Mouse (Mus musculus): ENCODE data around the gene Fig4. TPM values are rescaled to one million over a fixed set of nuclear protein-coding genes. Genes with fewer than 3 reads are reported as not detected.

The Fig4 gene
- polyA plus RNA-seq, 1 experiment from 2014 or later, result 14.5 TPM

- DNase-seq (ENCODE audit: low spot score), result peak; percentile 91
- no peaks in the 10 kb centered on the region; the same call in 1 of the 2 replicates for H3K36me3 ChIP-seq (replicated peaks)
- WGBS, result 42% methylated on average over 16 of the region's 16 CpGs
- peaks cover 22% of the 10 kb centered on the region for H3K4me1 ChIP-seq
- H3K9me3 ChIP-seq, result no peaks in the 10 kb centered on the region
- H3K27ac ChIP-seq (replicated peaks), result peak overlapping the region; percentile 82
- H3K4me3 ChIP-seq, result no peak overlapping the region
- H3K27me3 ChIP-seq (replicated peaks; ENCODE audit: low read depth, poor library complexity, severe bottlenecking), result no peaks in the 10 kb centered on the region
These were observed 14.2 kb downstream of the Fig4 start for GRCm38 (mm10) chr10:41288771-41289415.

DNA sequence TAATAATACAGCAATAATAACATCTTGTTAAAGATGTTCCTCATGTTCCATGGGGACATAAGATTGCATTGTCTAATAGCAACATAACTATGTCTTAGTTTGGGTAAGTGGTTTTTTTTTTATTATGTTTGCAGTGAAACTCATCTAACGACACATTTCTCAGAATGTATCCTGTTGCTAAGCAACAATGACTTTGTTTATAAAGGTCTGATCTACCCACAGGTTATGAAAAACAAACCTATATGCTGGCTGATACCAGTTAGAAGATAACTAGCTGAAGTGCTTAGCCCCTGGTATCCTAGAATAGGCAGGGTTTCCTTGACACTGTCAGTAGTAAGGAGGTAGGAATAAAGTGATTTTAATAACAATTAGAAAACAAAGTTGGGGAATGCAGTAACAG is 15.0 kb downstream of the Fig4 start:
- no peak for DNase-seq (ENCODE audit: low spot score)
- Histone ChIP-seq H3K36me3 (replicated peaks) (no peaks in the 10 kb centered on the region; the same call in 1 of the 2 replicates), H3K4me3 (no peak overlapping the region), H3K27ac (replicated peaks) (peak overlapping the region; percentile 82; the same call in 1 of the 2 replicates), H3K27me3 (replicated peaks; ENCODE audit: low read depth, poor library complexity, severe bottlenecking) (no peaks in the 10 kb centered on the region), H3K9me3 (no peaks in the 10 kb centered on the region), H3K4me1 (peaks cover 14% of the 10 kb centered on the region)
- 91% methylated on average over 1 of the region's 1 CpGs for WGBS

DNA sequence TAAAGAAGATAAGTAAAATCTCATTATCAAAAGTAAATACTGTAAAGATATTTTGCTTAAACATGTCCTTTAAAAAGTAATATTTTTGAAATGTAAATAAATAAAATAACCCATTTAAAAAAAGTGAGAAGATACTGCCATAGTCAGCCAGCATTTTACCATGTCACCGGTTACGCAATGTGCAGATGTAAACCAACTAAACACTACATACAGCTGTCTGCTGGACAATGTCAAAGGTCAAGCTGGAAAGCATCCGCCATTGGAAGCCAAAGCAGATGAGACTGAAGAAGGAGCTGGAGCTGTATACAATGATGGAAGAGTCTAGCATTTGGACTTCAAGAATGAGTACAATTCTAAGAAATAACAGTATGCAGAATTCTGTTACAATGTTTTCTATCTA is 15.4 kb downstream of the Fig4 start:
- Histone ChIP-seq H3K4me1 (peaks cover 9% of the 10 kb centered on the region), H3K27ac (replicated peaks) (no peak overlapping the region), H3K4me3 (no peak overlapping the region), H3K36me3 (replicated peaks) (no peaks in the 10 kb centered on the region; the same call in 1 of the 2 replicates), H3K27me3 (replicated peaks; ENCODE audit: low read depth, poor library complexity, severe bottlenecking) (no peaks in the 10 kb centered on the region), H3K9me3 (no peaks in the 10 kb centered on the region)
- DNase-seq (ENCODE audit: low spot score), result no peak
- 78% methylated on average over 3 of the region's 3 CpGs for WGBS

DNA sequence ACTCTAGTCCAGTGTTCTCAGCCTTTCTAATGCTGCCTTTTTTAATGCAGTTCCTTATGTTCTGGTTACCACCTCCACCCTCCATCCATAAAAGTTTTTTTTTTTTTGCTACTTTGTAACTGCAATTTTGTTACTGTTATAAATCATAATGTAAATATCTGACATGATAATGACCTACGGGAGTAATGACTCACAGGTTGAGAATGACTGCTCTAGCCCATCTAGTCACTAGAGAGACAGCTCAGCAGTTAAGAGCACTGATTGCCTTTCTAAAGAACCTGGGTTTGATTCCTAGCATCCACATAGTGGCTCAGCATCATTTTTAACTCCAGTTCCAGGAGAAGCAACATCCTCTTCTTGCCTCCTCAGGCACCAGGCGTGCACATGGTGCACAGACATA is 21.0 kb downstream of the Fig4 start:
- peaks cover 5% of the 10 kb centered on the region for H3K4me1 ChIP-seq
- H3K27me3 ChIP-seq (replicated peaks; ENCODE audit: low read depth, poor library complexity, severe bottlenecking), result no peaks in the 10 kb centered on the region
- no peak overlapping the region for H3K27ac ChIP-seq (replicated peaks)
- 90% methylated on average over 2 of the region's 2 CpGs for WGBS
- no peak for DNase-seq (ENCODE audit: low spot score)
- no peak overlapping the region for H3K4me3 ChIP-seq
- no peaks in the 10 kb centered on the region for H3K9me3 ChIP-seq
- no peaks in the 10 kb centered on the region; the same call in 1 of the 2 replicates for H3K36me3 ChIP-seq (replicated peaks)

DNA sequence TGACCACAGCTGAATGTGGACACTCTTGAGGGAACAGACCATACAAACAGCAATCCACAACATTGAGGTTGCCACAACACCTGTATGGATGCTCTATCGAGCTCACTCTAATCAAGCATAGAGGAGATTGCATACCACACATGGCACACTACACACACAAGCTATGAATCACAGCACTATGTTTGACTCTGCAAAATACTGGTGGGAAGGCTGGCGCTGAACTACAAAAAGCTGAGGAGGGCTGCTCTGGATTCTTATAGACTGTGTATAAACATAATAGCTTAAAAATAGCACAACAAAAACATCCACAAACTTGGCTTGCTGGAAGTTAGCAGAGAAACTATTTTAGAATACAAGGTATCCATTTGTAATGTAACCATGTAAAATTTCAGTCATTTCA is 22.3 kb downstream of the Fig4 start:
- WGBS, result 93% methylated on average over 2 of the region's 2 CpGs
- no peak for DNase-seq (ENCODE audit: low spot score)
- H3K27me3 ChIP-seq (replicated peaks; ENCODE audit: low read depth, poor library complexity, severe bottlenecking), result no peaks in the 10 kb centered on the region

GRCm38 (mm10) chr10:41280177-41280576 is 22.9 kb downstream of the Fig4 start:
- no peaks in the 10 kb centered on the region for H3K27me3 ChIP-seq (replicated peaks; ENCODE audit: low read depth, poor library complexity, severe bottlenecking)
- H3K4me3 ChIP-seq, result no peak overlapping the region
- H3K27ac ChIP-seq (replicated peaks), result no peak overlapping the region

More for the DNA sequence above, 22.3 kb downstream of the Fig4 start:
- Histone ChIP-seq H3K9me3 (no peaks in the 10 kb centered on the region), H3K36me3 (replicated peaks) (no peaks in the 10 kb centered on the region; the same call in 1 of the 2 replicates), H3K4me1 (peaks cover 5% of the 10 kb centered on the region), H3K4me3 (no peak overlapping the region), H3K27ac (replicated peaks) (no peak overlapping the region)

DNA sequence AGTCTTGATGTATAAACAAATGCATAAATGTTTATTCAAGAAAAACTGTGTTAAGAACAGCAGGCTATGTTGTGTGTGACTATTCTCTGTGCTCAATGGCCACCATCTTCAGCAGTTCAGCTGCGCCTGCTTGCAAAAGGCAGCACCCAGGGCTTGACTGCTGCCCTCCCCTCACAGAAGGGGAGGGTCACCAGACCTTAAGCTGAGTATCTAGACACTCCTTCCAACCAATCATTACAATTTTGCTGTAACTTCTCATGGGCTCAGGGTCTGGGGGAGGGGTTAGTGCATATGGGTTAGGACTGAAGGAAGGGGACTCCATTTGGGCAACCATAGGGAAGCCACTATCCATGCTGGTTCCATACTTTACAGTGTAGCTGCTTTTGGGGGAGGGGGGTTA is 24.3 kb downstream of the Fig4 start:
- Histone ChIP-seq H3K4me1 (peaks cover 5% of the 10 kb centered on the region), H3K4me3 (no peak overlapping the region), H3K27ac (replicated peaks) (no peak overlapping the region), H3K27me3 (replicated peaks; ENCODE audit: low read depth, poor library complexity, severe bottlenecking) (no peaks in the 10 kb centered on the region), H3K36me3 (replicated peaks) (no peaks in the 10 kb centered on the region; the same call in 1 of the 2 replicates), H3K9me3 (no peaks in the 10 kb centered on the region)
- 85% methylated on average over 1 of the region's 1 CpGs for WGBS
- DNase-seq (ENCODE audit: low spot score), result no peak

More at GRCm38 (mm10) chr10:41280177-41280576, 22.9 kb downstream of the Fig4 start:
- Histone ChIP-seq H3K4me1 (peaks cover 5% of the 10 kb centered on the region), H3K36me3 (replicated peaks) (no peaks in the 10 kb centered on the region; the same call in 1 of the 2 replicates), H3K9me3 (no peaks in the 10 kb centered on the region)
- 71% methylated on average over 6 of the region's 6 CpGs for WGBS
- DNase-seq (ENCODE audit: low spot score), result no peak

- H3K4me3 ChIP-seq, result no peak overlapping the region
- no peak overlapping the region for H3K27ac ChIP-seq (replicated peaks)
- H3K4me1 ChIP-seq, result peaks cover 5% of the 10 kb centered on the region
- WGBS, result 88% methylated on average over 1 of the region's 1 CpGs
- H3K36me3 ChIP-seq (replicated peaks), result no peaks in the 10 kb centered on the region
- no peak for DNase-seq (ENCODE audit: low spot score)
- H3K9me3 ChIP-seq, result no peaks in the 10 kb centered on the region
- H3K27me3 ChIP-seq (replicated peaks; ENCODE audit: low read depth, poor library complexity, severe bottlenecking), result no peaks in the 10 kb centered on the region
These were observed 28.2 kb downstream of the Fig4 start for GRCm38 (mm10) chr10:41274871-41275270.

- Histone ChIP-seq H3K27ac (replicated peaks) (no peak overlapping the region), H3K4me3 (no peak overlapping the region), H3K4me1 (no peaks in the 10 kb centered on the region), H3K27me3 (replicated peaks; ENCODE audit: low read depth, poor library complexity, severe bottlenecking) (no peaks in the 10 kb centered on the region), H3K36me3 (replicated peaks) (no peaks in the 10 kb centered on the region), H3K9me3 (no peaks in the 10 kb centered on the region)
- peak; percentile 35 for DNase-seq (ENCODE audit: low spot score)
- 46% methylated on average over 7 of the region's 7 CpGs for WGBS
These were observed 31.2 kb downstream of the Fig4 start for GRCm38 (mm10) chr10:41271860-41272259.

DNA sequence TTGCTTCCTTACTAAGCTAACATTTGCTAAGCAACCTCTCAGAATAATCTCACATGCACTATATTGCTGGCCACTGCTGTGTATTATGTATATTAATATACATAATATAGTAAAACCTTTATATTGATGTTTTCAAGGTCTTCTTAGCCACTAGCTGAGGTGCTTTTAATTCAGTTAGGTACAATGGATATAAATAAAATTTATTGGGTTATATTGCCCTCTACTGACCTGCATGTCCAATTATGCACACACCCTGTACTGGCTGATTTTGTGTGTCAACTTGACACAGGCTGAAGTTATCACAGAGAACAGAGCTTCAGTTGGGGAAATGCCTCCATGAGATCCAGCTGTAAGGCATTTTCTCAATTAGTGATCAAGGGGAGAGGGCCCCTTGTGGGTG is 41.2 kb downstream of the Fig4 start:
- peaks cover 9% of the 10 kb centered on the region; the same call in 1 of the 2 replicates for H3K36me3 ChIP-seq (replicated peaks)
- no peak for DNase-seq (ENCODE audit: low spot score)

DNA sequence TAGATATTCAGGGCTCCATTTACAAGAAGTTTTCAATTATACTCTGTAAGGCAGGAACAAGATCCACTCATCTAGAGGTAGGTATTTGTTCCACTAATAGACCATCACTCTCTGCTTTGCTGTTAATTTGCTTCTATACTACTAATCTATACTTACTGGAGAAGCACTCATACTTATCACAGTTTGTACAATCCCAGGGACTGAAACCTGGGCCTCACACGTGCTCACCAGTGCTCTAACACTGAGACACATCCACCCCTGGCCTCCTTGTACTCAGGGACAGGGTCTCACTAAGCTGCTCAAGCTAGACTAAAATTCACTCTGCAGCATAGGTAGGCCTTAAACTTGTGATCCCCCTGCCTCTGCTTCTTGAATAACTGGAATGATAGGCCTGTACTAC is 41.8 kb downstream of the Fig4 start:
- no peak overlapping the region for H3K4me3 ChIP-seq
- no peak overlapping the region for H3K27ac ChIP-seq (replicated peaks)
- H3K36me3 ChIP-seq (replicated peaks), result peaks cover 9% of the 10 kb centered on the region; the same call in 1 of the 2 replicates
- no peaks in the 10 kb centered on the region for H3K9me3 ChIP-seq
- WGBS, result 58% methylated on average over 1 of the region's 1 CpGs
- DNase-seq (ENCODE audit: low spot score), result no peak
- no peaks in the 10 kb centered on the region for H3K27me3 ChIP-seq (replicated peaks; ENCODE audit: low read depth, poor library complexity, severe bottlenecking)
- H3K4me1 ChIP-seq, result peaks cover 24% of the 10 kb centered on the region

More for the DNA sequence above, 41.2 kb downstream of the Fig4 start:
- Histone ChIP-seq H3K4me3 (no peak overlapping the region), H3K4me1 (peaks cover 21% of the 10 kb centered on the region), H3K9me3 (no peaks in the 10 kb centered on the region), H3K27ac (replicated peaks) (no peak overlapping the region), H3K27me3 (replicated peaks; ENCODE audit: low read depth, poor library complexity, severe bottlenecking) (no peaks in the 10 kb centered on the region)

- no peaks in the 10 kb centered on the region for H3K9me3 ChIP-seq
- H3K27me3 ChIP-seq (replicated peaks; ENCODE audit: low read depth, poor library complexity, severe bottlenecking), result no peaks in the 10 kb centered on the region
- H3K27ac ChIP-seq (replicated peaks), result no peak overlapping the region
- H3K4me3 ChIP-seq, result no peak overlapping the region
- WGBS, result 49% methylated on average over 8 of the region's 8 CpGs
- H3K36me3 ChIP-seq (replicated peaks), result peaks cover 9% of the 10 kb centered on the region; the same call in 1 of the 2 replicates
- peaks cover 24% of the 10 kb centered on the region for H3K4me1 ChIP-seq
- DNase-seq (ENCODE audit: low spot score), result no peak
These were observed 42.6 kb downstream of the Fig4 start for GRCm38 (mm10) chr10:41260243-41261006.

- no peak for DNase-seq (ENCODE audit: low spot score)
- H3K27me3 ChIP-seq (replicated peaks; ENCODE audit: low read depth, poor library complexity, severe bottlenecking), result no peaks in the 10 kb centered on the region
- H3K27ac ChIP-seq (replicated peaks), result peak overlapping the region; percentile 70
- peaks cover 10% of the 10 kb centered on the region; the same call in 1 of the 2 replicates for H3K36me3 ChIP-seq (replicated peaks)
- H3K4me3 ChIP-seq, result no peak overlapping the region
- 33% methylated on average over 5 of the region's 5 CpGs for WGBS
- peaks cover 25% of the 10 kb centered on the region for H3K4me1 ChIP-seq
- H3K9me3 ChIP-seq, result 0 out of 2 replicates have a peak, but pooled peaks cover 3% of the 10 kb centered on the region
These were observed 52.4 kb downstream of the Fig4 start for GRCm38 (mm10) chr10:41250749-41251065.

All from embryonic facial prominence, embryonic 10.5 days (tissue).